Mouse (Mus musculus): Measurements from ENCODE around the gene Sergef. TPM values are rescaled to one million over a fixed set of nuclear protein-coding genes. Genes with fewer than 3 reads are reported as not detected.
A peak's percentile ranks its signal among the peaks of the same experiment; 100 is the strongest.

Gene Sergef
- polyA plus RNA-seq, 1 experiment from 2014 or later: 14.3 TPM

- Histone ChIP-seq H3K9ac (no peak overlapping the region), H3K36me3 (no peaks in the 10 kb centered on the region), H3K4me1 (replicated peaks) (peaks cover 17% of the 10 kb centered on the region), H3K9me3 (no peaks in the 10 kb centered on the region), H3K27ac (no peak overlapping the region), H3K27me3 (replicated peaks) (peaks cover 70% of the 10 kb centered on the region), H3K4me2 (replicated peaks) (no peak overlapping the region), H3K4me3 (replicated peaks) (no peak overlapping the region)
- no peak for ATAC-seq
- 50% methylated on average over 4 of the region's 4 CpGs for WGBS
These were observed 241.0 kb downstream of the Sergef start for GRCm38 (mm10) chr7:46398612-46399011.

GRCm38 (mm10) chr7:46397732-46398333 is 241.8 kb downstream of the Sergef start:
- no peak for ATAC-seq
- Histone ChIP-seq H3K27me3 (replicated peaks) (peaks cover 70% of the 10 kb centered on the region), H3K4me3 (replicated peaks) (peak overlapping the region; percentile 48), H3K9me3 (no peaks in the 10 kb centered on the region), H3K36me3 (no peaks in the 10 kb centered on the region), H3K27ac (no peak overlapping the region), H3K4me1 (replicated peaks) (peaks cover 17% of the 10 kb centered on the region), H3K4me2 (replicated peaks) (peak overlapping the region; percentile 94), H3K9ac (no peak overlapping the region)
- 12% methylated on average over 70 of the region's 70 CpGs for WGBS

GRCm38 (mm10) chr7:46396928-46397731 is 242.5 kb downstream of the Sergef start:
- Histone ChIP-seq H3K9me3 (no peaks in the 10 kb centered on the region), H3K27me3 (replicated peaks) (peaks cover 70% of the 10 kb centered on the region), H3K4me3 (replicated peaks) (peak overlapping the region; percentile 48), H3K4me2 (replicated peaks) (peak overlapping the region; percentile 94), H3K27ac (no peak overlapping the region), H3K36me3 (no peaks in the 10 kb centered on the region), H3K9ac (no peak overlapping the region), H3K4me1 (replicated peaks) (peaks cover 17% of the 10 kb centered on the region)
- ATAC-seq: no peak
- 1% methylated on average over 64 of the region's 64 CpGs for WGBS

GRCm38 (mm10) chr7:46396231-46396927 is 243.2 kb downstream of the Sergef start, which contains the start of gene Kcnc1:
Gene Kcnc1 (plus strand): TSS chr7:46396497.
- WGBS: under 1% methylated on average over 80 of the region's 93 CpGs
- ATAC-seq: peak; percentile 85

GRCm38 (mm10) chr7:46395571-46395970 is 244.0 kb downstream of the Sergef start:
- Histone ChIP-seq H3K9me3 (no peaks in the 10 kb centered on the region), H3K4me1 (replicated peaks) (peaks cover 17% of the 10 kb centered on the region), H3K4me2 (replicated peaks) (peak overlapping the region; percentile 94), H3K9ac (no peak overlapping the region), H3K4me3 (replicated peaks) (no peak overlapping the region), H3K27me3 (replicated peaks) (peaks cover 70% of the 10 kb centered on the region), H3K27ac (no peak overlapping the region), H3K36me3 (no peaks in the 10 kb centered on the region)
- WGBS: 31% methylated on average over 6 of the region's 6 CpGs
- ATAC-seq: no peak

More at GRCm38 (mm10) chr7:46396231-46396927, 243.2 kb downstream of the Sergef start, which contains the start of gene Kcnc1:
- Histone ChIP-seq H3K36me3 (no peaks in the 10 kb centered on the region), H3K4me1 (replicated peaks) (peaks cover 17% of the 10 kb centered on the region), H3K9me3 (no peaks in the 10 kb centered on the region), H3K4me3 (replicated peaks) (peak within 1 kb of the TSS; percentile 48), H3K27ac (no peak within 1 kb of the TSS), H3K9ac (no peak within 1 kb of the TSS), H3K4me2 (replicated peaks) (peak within 1 kb of the TSS; percentile 94), H3K27me3 (replicated peaks) (peaks cover 70% of the 10 kb centered on the region)

GRCm38 (mm10) chr7:46394933-46395332 is 244.7 kb downstream of the Sergef start:
- Histone ChIP-seq H3K9ac (no peak overlapping the region), H3K27ac (no peak overlapping the region), H3K4me3 (replicated peaks) (no peak overlapping the region), H3K4me1 (replicated peaks) (peaks cover 17% of the 10 kb centered on the region), H3K9me3 (no peaks in the 10 kb centered on the region), H3K4me2 (replicated peaks) (no peak overlapping the region), H3K36me3 (no peaks in the 10 kb centered on the region), H3K27me3 (replicated peaks) (peaks cover 63% of the 10 kb centered on the region)
- 62% methylated on average over 4 of the region's 4 CpGs for WGBS
- no peak for ATAC-seq

GRCm38 (mm10) chr7:46393718-46394511 is 245.7 kb downstream of the Sergef start:
- Histone ChIP-seq H3K9me3 (no peaks in the 10 kb centered on the region), H3K27ac (no peak overlapping the region), H3K4me2 (replicated peaks) (no peak overlapping the region), H3K27me3 (replicated peaks) (peaks cover 53% of the 10 kb centered on the region), H3K36me3 (no peaks in the 10 kb centered on the region), H3K9ac (no peak overlapping the region), H3K4me1 (replicated peaks) (peaks cover 17% of the 10 kb centered on the region), H3K4me3 (replicated peaks) (no peak overlapping the region)
- WGBS: 34% methylated on average over 12 of the region's 12 CpGs
- no peak for ATAC-seq

Other genes starting within 250 kb of the Sergef start
- gene Kcnc1, start 243.3 kb downstream of the Sergef start, polyA plus RNA-seq (2015; fragmentation: Nextera tagmentation; extraction: Ambion mirVana): 0.38 and 0.53 TPM in 2 replicates
- gene Tph1, start 32.7 kb upstream of the Sergef start, polyA plus RNA-seq (2015; fragmentation: Nextera tagmentation; extraction: Ambion mirVana): 0.97 and 1.2 TPM in 2 replicates
- 24.6 and 26.9 TPM in 2 replicates for gene Saal1, start 70.9 kb upstream of the Sergef start, polyA plus RNA-seq (2015; fragmentation: Nextera tagmentation; extraction: Ambion mirVana)
- 0.88 and 1.0 TPM in 2 replicates for gene Saa3, start 75.9 kb upstream of the Sergef start, polyA plus RNA-seq (2015; fragmentation: Nextera tagmentation; extraction: Ambion mirVana)
- 0.06 and 0.10 TPM in 2 replicates for gene Saa4, start 92.8 kb upstream of the Sergef start, polyA plus RNA-seq (2015; fragmentation: Nextera tagmentation; extraction: Ambion mirVana)
- gene Saa1, start 103.2 kb upstream of the Sergef start, polyA plus RNA-seq (2015; fragmentation: Nextera tagmentation; extraction: Ambion mirVana): 0.42 and 0.77 TPM in 2 replicates
- gene Saa2, start 112.0 kb upstream of the Sergef start, polyA plus RNA-seq (2015; fragmentation: Nextera tagmentation; extraction: Ambion mirVana): 0.30 TPM in 1 of 2 replicates, not detected in the other
- 23.2 and 23.3 TPM in 2 replicates for gene Hps5, start 156.3 kb upstream of the Sergef start, polyA plus RNA-seq (2015; fragmentation: Nextera tagmentation; extraction: Ambion mirVana)
- 63.3 and 72.8 TPM in 2 replicates for gene Gtf2h1, start 156.3 kb upstream of the Sergef start, polyA plus RNA-seq (2015; fragmentation: Nextera tagmentation; extraction: Ambion mirVana)
- 2,580 and 2,742 TPM in 2 replicates for gene Ldha, start 201.7 kb upstream of the Sergef start, polyA plus RNA-seq (2015; fragmentation: Nextera tagmentation; extraction: Ambion mirVana)
- gene Ldhc, start 221.4 kb upstream of the Sergef start, polyA plus RNA-seq (2015; fragmentation: Nextera tagmentation; extraction: Ambion mirVana): not detected in 2 replicates

Measured in intestine, embryonic 15.5 days (tissue).